Mouse (Mus musculus) gonadal fat pad, adult 2 months (tissue): Measurements from ENCODE around the gene Map1lc3b. TPM values are rescaled to one million over a fixed set of nuclear protein-coding genes. Genes with fewer than 3 reads are reported as not detected.
"Not testable (repeated sequence)": the region's sequence is repeated elsewhere in the genome, so short reads cannot be mapped to it uniquely, and the experiment has no call there.

Experiments used
- DNase-seq: peaks from one replicate; pipeline ENCODE4 v3.0.0-alpha.2; 2012; ENCODE audit warnings: low read depth
- polyA plus RNA-seq: library from polyadenylated mRNA; depleted of rRNA; stranded (reverse); fragments of >200 nt; gene quantifications from 2 replicates; pipeline ENCODE4 v1.2.3, GENCODE M21; 2012

Map1lc3b gene
- polyA plus RNA-seq, 1 experiment = 76.9 TPM

GRCm38 (mm10) chr8:121572121-121572520 lies 18.0 kb upstream of the Map1lc3b start:
- DNase-seq = no peak

GRCm38 (mm10) chr8:121573275-121573674 lies 16.9 kb upstream of the Map1lc3b start:
- no peak for DNase-seq

- no peak for DNase-seq
Observed at GRCm38 (mm10) chr8:121575661-121576060, 14.5 kb upstream of the Map1lc3b start.

GRCm38 (mm10) chr8:121577751-121578675 lies 12.1 kb upstream of the Map1lc3b start:
- no peak for DNase-seq

- no peak for DNase-seq
Observed at GRCm38 (mm10) chr8:121578676-121579451, 11.3 kb upstream of the Map1lc3b start, which contains the start of gene Fbxo31. Gene Fbxo31 (minus strand): TSS chr8:121578806.

GRCm38 (mm10) chr8:121580465-121580864 lies 9.7 kb upstream of the Map1lc3b start:
- DNase-seq = no peak

GRCm38 (mm10) chr8:121583653-121584052 lies 6.5 kb upstream of the Map1lc3b start:
- no peak for DNase-seq

- no peak for DNase-seq
Observed at GRCm38 (mm10) chr8:121584730-121585129, 5.4 kb upstream of the Map1lc3b start.

GRCm38 (mm10) chr8:121585159-121585825 lies 4.9 kb upstream of the Map1lc3b start:
- peak; percentile 78 for DNase-seq

- DNase-seq = no peak
Observed at GRCm38 (mm10) chr8:121588750-121589149, 1.4 kb upstream of the Map1lc3b start.

GRCm38 (mm10) chr8:121589205-121589726 lies 895 bp upstream of the Map1lc3b start:
- DNase-seq = no peak

- DNase-seq = no peak
Observed at GRCm38 (mm10) chr8:121591178-121592066, 1.3 kb downstream of the Map1lc3b start.

GRCm38 (mm10) chr8:121593293-121593692 lies 3.1 kb downstream of the Map1lc3b start:
- DNase-seq = no peak

GRCm38 (mm10) chr8:121593983-121594382 lies 3.8 kb downstream of the Map1lc3b start:
- no peak for DNase-seq

GRCm38 (mm10) chr8:121597492-121597891 lies 7.3 kb downstream of the Map1lc3b start:
- DNase-seq = not testable (repeated sequence)

GRCm38 (mm10) chr8:121598190-121598589 lies 8.0 kb downstream of the Map1lc3b start:
- no peak for DNase-seq

GRCm38 (mm10) chr8:121598892-121599291 lies 8.7 kb downstream of the Map1lc3b start:
- DNase-seq = no peak

- DNase-seq = no peak
Observed at GRCm38 (mm10) chr8:121599842-121600241, 9.7 kb downstream of the Map1lc3b start.

GRCm38 (mm10) chr8:121602411-121602810 lies 12.2 kb downstream of the Map1lc3b start:
- no peak for DNase-seq

GRCm38 (mm10) chr8:121602860-121603259 lies 12.7 kb downstream of the Map1lc3b start:
- DNase-seq = no peak

- DNase-seq = no peak
Observed at GRCm38 (mm10) chr8:121603801-121604200, 13.6 kb downstream of the Map1lc3b start.
